Mouse (Mus musculus): ENCODE results near the gene Kmt5c. TPM values are rescaled to one million over a fixed set of nuclear protein-coding genes. Genes with fewer than 3 reads are reported as not detected.

Gene Kmt5c
- polyA plus RNA-seq (2017; shearing (Covaris generic)), result 10 to 100 TPM; 22.6 to 25.7 (median 24.9) TPM

DNA sequence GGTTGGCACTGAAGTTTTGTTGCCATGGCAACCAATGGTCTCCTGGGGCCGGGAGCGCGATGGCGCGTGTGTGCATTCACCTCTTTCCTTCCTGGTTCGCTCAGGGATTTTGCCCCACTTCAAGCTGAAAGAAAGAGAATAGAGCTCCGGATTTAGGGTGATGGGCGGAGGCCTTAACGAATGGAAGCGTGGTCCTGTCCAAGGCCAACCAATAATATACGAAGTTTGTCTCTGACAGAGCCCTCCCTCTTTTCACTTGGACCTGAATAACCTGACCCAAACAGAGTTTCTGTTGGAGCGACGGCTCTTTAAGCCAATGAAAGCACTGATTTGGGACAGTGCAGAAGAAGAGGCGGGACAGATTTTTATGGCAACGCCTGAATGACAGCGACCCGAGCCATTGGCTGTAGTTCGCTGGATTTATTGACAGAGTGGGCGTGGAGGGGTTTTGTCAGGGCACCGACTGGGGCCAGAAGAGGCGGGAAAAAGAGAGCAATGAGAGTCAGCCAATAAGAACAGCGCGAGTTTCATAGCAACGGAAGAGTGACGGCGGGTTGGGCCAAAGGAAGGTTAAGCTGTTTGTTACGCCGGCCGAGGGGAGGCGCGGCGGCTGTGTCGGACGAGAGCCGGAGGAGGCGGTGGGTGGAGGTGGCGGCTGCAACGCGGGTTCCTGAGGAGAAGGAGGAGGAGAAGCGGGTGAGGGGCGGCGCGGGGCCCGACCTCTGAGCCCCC, at the start of gene Kmt5c:
Kmt5c (plus strand) TSS at position 572 of the 732 bp plus-strand sequence.
- ATAC-seq, result peak; percentile 90

DNA sequence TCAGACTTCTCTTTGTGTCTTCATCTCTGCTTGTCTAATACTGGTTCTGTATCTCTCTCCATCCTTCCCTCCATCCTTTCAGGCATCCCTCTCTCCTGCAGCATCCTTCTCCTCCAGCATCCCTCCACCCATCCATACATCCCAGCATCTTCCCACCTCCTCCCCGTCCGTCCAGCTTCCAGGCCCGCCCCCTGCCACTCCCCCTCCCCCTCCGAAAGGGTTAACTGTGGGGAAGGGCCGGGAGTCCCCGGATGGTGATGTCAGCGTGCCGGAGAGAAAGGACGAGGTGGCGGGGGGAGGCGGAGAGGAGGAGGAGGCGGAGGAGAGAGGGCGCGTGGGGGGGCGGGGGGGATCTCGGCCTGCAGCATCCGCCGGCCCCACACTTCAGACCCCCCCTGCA, 49.5 kb upstream of the Kmt5c start, which contains the start of gene Brsk1:
Brsk1 (plus strand) TSS at position 218 of the 400 bp plus-strand sequence.
- ATAC-seq, result no peak

DNA sequence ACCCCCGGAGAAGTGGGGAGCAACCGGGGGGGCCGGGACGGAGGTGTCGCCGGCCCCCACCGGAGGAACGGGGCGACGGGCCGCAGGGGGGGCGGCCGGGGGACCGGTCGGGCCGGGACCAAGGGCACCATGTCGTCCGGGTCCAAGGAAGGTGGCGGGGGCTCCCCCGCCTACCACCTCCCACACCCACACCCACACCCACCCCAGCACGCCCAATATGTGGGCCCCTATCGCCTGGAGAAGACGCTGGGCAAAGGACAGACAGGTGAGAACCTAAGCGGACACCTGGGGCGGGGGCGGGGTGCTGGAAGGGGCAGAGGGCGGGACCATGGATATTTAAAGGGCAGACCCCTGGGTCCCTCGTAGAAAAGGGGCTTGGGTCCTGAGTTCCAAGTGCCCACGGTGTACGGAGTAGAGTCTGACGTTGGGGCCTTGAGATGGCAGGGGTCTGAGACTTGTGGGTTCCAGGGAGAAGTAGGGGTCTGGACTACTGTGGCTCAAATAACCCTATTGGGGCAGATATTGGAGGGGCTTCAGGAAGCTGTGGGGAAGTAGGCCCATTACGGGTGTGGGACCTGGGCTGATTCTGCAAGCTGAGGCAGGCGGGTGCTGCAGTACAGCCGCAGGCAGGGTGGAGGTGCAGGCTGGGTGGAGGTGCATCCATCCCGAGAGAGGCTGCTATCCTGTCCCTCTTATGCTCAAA, 48.8 kb upstream of the Kmt5c start:
- ATAC-seq, result no peak

DNA sequence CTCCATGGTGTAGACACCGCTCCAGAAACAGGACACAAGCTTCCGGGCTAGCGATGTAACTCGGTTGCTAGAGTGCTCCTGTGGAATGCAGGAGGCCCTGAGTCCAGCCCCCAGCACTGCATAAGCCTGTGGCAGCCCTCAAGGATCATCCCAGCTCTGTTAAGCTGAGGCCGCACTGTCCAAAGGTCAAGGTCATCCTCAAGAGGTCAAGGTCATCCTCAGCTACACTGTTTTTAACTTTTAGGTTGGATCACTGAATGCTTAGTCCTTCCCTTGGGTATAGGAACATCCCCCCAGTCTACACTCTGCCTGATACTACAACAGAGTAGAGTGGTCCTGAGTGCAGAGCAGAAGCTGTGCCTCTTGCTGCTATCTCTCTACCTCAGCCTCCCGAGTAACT, 46.9 kb upstream of the Kmt5c start:
- ATAC-seq, result no peak

DNA sequence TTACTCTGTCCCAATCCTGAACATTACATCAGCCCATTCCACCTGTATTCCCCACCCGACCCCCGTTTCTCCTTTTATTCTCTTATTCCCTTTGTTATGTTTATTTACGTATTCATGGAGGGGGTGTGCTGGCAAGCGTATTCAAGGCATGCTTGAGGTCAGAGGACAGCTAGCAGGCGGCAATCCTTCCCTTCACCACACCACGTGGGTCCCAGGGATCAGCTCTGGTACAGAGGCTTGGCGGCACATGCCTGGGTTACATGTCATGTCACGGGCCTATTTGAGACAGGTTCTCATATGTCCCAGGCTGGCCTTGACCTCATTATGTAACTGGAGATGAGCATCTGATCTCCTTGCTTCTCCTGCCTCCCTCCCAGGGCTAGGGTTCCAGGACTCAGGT, 37.6 kb upstream of the Kmt5c start:
- no peak for ATAC-seq

DNA sequence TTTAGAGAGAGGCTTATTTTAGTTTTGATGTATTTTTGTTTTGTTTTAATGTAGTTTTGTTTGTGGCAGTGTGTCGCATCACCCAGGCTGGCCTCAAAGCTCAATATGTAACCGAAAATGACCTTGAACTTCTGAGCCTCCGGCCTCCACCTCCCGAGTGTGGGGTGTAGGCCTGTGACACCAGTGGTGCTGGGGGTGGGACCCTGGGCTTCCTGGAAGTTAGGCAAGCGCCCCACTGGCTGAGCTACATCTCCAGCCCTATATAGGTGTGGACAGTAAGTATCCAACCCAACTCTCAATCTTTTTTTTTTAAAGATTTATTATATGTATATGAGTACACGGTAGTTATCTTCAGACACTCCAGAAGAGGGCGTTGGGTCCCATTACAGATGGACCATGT, 36.7 kb upstream of the Kmt5c start:
- ATAC-seq, result no peak

DNA sequence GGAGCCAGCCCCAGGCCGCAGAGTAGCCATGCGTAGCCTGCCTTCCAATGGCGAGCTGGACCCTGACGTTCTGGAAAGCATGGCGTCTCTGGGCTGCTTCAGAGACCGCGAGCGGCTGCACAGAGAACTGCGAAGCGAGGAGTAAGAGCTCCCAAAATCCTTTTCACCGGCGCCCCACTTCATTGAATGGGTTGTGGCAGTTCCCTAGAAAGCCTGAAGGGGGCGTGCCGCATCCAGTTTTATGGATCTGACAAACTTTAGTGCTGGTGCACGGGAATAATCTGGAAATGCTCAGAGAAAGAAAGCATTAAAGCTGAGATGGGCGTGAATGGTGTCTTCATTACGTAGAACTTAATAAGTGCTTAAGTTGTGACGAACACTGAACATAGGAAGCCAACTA, 34.8 kb upstream of the Kmt5c start:
- ATAC-seq, result no peak

DNA sequence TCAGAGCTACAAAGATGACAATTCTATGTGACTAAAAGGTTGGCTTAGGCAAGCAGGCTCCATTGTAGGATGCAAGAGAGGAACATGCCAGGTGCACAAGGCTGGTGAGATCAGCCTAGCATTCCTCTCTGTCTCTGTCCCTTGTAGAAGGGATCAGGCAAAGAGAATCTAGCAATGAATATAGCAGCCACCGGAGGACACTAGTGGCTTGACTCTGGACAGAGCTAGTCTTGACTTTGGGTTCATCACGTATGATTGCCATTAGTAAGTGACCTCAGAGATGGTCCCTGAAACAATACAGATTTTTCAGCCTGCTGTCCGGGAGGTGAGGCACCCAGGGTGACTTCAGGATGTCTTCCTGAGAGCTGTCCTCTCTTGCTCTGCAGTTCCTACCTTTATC, 27.3 kb upstream of the Kmt5c start:
- ATAC-seq, result no peak

DNA sequence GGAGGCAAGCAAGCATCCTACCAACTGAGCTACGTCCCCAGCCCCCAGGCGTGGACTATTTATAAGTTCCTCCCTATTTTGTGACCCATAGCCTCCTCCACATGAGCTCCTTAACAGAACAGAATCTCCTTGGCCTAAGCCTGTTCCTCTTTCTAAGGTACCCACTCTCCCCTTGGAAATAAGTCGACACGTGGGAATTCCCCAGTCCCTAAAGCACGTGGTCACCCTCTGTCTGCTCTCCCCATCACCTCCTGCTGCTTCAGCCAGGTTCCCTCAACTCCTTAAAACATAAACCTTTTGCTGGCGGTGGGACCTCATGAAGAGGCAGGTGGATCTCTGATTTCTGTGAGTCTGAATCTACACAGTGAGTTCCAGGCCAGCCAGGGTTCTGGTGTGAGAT, 23.0 kb upstream of the Kmt5c start:
- ATAC-seq, result no peak

DNA sequence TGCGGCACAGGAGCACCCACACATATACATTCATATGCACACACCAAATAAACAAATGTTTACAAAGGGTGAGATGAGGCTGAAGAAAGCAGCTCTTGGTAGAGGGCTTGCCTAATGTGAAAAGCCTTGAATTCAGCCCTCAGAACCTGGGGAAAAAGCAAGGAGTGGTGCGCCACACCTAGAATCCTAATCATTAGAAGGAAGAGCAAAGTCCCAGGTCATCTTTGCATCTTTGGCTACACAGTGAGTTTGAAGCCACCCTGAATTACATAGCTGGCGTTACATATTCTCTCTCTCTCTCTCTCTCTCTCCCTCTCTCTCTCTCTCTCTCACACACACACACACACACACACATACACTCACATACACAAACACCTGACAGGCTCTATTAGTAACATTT, 20.6 kb upstream of the Kmt5c start:
- no peak for ATAC-seq

DNA sequence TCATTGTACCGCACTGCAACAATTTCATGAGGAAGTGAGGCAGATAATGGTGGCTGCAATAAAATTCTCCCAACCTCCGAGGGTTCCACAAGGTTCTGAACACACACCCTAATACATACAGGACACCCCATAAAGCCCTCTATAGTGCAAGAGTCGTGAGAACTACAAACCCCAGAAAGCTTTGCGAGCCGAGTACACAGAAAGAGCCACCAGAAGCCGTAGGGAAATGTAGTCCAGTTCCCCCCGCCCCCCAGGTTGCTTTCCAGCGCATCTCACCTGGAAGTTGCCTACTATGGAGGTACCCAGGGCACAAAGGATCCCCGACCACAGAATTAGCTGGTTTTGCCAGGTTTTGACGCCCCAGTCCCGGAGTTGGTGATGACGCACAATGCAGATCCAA, 16.4 kb upstream of the Kmt5c start:
- ATAC-seq, result peak; percentile 69

DNA sequence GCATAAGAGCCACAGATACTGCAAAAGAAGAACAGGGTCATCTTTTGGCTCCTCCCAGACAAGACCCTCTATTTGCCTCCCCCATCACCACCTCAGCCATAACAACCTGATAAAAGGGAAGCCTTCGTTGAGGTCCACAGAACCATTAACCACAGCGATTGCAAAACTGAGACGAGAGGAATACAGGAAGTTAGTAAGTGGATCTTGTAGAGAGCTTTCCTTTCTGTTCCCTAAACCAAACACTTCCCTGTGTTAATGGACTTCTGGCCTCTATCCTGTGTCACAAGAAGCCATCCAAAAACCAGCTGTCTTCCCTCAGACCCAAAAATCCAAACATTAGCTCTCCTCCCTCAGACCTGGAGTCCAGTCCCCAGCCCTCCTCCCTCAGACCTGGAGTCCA, 15.6 kb upstream of the Kmt5c start:
- no peak for ATAC-seq

DNA sequence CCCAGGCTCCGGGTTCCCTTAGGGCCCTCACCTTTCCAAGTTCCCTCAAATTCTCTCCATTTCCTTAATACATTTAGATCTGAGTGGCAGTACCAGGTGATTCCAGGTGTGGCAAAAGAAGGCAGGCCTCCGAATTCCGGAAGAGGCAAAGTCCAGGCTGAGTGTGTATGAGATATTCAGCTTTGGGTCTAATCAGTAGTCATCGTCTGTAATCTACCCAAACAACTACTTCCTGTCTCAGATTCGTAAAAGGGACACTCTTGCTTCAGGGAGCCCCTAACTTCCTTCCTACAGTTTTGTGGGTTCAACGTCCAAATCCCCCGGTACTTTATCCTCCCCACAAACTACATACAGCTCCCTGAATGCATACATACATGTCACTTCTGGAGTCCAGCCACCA, 14.7 kb upstream of the Kmt5c start, which contains the start of gene Tmem150b:
Tmem150b (minus strand) TSS at position 81 of the 400 bp plus-strand sequence.
- ATAC-seq, result no peak

DNA sequence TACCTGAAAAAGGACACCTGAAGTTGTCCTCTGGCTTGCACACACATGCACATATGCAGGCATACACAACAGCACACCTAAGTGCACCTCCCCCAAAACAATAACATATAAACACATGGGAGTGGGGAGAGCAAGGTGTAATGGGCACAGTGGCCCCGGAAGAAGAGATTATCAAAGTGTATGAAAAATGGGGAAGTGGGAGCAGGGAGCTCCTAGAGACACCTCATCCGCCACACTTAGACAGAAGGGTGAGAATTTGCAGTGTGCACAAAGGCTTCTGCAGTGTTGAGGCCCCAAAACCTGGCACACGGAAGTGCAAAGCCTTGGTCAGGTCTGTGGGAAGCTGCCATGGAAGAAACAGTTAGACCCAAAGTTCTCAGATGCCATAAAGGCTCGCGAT, 8.8 kb upstream of the Kmt5c start:
- no peak for ATAC-seq

DNA sequence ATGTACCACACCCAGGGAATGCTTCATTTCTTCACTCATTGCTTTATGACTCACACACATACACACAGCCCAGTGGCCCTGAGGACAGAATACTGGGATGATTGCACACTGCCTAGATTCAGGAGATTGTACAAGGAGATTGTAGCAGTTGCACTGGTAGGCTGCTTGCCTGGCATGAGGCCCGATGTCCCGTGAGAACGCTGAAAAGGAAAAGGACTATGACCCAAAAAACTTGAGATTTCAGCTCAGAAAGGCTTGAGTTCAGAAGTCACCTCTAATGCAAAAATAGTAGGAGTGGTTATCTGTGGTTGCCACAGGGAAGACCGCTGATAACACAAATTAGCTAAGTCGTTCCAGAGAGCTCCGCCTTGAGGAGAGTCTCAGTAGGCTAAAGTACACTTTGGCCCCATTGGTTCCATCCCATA, 6.9 kb upstream of the Kmt5c start:
- no peak for ATAC-seq

DNA sequence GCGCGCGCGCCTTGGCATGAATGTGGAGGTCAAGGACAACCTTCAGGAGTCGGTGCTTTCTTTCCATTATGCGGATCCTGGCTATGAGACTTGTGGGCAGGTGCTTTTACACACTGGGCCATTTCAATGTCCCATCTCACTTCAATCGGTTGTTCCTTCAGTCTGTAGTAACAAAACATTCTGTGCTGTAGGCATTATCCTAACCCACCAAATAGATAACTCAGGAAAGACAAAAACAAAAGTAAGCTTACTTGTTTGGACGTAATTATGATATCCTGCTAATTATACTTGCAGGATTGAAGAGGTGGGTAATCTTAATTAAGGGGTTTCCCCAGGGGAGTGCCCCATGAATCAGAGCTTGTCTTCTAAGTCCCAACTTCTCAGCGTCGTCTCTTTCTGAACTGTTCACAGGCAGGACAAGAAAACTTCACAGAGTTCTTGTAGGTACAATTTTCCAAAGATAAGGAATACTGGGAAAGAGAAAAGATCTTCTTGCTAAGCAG, 823 bp upstream of the Kmt5c start:
- peak; percentile 19 for ATAC-seq

DNA sequence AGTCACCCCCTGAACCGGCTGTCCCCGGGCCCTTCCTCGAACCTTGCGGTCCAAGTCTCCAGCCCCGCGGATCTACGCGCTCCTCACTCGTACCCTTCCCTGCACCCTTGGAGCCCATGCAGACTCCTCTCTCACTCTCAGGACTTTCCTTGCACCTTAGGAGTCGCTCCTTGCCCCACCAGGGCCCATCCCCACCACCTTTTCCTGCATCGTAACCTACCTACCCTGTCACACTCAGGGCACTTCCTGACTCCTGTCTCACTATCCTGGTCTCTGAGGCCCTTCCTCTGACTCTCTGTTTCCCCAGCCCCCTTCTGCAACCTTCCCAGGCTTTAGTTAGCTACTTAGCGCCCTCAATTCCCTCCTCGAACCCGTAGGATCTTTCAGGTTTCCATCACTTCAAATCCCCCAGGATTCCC, 403 bp downstream of the Kmt5c start:
- ATAC-seq, result no peak

DNA sequence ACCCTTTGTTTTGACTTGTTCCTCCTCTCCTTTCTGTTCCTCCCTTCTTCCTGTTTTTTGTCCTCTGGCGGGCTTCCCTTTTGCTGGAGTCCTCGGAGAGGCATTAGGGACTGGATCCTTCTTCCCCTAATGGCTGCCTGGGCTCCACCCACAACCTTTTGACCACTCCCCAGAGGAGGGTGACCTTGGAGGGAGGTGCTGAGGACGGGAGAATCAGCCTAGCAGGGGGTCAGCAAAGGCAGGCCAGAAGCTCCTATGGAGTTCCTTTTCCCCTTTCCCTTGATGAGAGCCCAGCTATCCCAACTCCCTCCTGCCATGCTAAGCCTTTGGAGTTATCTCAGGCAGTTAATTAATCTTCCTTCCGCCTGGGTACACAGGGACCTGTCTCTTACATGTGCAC, 1.2 kb downstream of the Kmt5c start:
- no peak for ATAC-seq

DNA sequence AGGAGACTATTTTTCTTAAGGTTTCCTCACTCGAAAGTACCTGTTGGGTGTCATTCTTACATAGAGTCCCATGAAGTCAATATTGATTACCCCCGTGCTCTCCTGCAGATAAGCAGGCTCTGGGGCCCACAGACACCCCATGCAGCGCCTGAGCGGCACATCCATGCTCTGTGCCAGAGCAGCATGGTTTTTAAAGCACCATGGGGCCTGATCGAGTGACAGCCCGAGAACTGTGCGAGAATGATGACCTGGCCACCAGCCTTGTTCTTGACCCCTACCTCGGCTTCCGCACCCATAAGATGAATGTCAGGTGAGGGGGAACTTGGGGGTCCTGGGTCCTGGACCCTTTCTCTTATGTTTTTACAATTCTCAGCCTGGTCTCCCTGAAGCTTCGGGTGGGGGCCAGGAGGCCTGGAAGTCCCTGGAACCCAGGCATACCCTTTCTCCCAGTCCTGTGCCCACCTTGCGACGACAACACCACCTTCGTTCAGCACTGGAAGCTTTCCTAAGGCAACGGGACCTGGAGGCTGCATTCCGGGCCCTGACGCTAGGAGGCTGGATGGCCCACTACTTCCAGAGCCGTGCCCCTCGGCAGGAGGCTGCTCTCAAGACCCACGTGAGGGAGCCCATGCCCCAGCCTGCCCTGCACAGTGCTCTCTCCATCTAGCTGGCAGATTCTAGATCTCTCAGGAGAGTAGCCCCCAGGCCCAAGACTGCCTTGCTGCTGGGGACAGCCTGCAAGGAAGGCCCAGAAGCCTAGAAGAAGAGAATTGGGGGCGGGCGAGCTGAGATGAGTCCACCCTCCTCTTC, 2.0 kb downstream of the Kmt5c start:
- no peak for ATAC-seq

DNA sequence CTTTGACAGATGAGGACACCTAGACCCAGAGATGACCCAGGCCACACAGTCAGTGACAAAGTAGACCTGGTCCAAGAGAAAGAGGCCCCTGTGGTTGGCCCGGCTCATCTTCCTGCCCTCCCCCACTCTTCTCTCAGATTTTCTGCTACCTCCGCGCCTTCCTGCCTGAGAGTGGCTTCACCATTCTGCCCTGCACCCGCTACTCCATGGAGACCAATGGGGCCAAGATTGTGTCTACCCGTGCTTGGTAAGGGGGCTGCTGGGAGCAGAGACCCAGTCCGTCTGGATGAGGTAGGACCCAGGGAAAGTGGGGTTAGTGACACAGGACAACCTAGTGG, 2.5 kb downstream of the Kmt5c start:
- no peak for ATAC-seq

DNA sequence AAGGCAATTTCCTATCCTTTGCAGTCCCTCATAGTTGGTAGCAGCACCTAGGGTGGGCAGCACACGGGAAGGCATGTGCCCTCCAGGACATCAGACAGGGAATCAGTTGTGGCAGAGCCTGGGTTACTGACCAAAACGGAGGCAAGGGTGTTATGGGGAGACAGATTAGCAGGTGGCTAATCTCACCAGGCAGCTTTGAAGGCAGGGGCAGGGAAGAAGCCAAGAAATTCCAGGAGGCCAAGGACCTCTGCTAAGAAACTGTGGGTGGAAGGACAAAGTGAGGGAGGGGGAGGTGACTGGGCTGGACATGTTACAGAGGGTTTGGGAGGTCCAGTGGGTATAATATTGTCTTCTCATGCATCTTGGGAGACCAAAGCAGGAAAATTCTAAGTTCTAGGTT, 3.4 kb downstream of the Kmt5c start:
- ATAC-seq, result no peak

DNA sequence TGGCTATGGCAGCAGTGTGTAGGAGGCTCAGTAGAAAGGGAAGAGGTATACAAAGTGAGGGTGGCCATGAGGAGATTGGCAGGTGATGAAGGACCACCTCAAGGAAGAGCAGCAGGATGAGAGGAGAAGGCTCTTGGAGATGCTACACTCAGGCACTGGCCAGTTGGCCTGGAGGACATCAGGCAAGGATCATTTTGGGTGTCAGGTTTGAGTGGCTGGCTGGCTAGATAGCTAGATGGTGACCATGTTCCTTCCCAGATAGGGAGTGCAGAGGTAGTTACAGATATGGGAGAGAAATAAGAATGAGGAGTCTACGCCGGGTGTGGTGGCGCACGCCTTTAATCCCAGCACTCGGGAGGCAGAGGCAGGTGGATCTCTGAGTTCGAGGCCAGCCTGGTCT, 5.0 kb downstream of the Kmt5c start:
- no peak for ATAC-seq

DNA sequence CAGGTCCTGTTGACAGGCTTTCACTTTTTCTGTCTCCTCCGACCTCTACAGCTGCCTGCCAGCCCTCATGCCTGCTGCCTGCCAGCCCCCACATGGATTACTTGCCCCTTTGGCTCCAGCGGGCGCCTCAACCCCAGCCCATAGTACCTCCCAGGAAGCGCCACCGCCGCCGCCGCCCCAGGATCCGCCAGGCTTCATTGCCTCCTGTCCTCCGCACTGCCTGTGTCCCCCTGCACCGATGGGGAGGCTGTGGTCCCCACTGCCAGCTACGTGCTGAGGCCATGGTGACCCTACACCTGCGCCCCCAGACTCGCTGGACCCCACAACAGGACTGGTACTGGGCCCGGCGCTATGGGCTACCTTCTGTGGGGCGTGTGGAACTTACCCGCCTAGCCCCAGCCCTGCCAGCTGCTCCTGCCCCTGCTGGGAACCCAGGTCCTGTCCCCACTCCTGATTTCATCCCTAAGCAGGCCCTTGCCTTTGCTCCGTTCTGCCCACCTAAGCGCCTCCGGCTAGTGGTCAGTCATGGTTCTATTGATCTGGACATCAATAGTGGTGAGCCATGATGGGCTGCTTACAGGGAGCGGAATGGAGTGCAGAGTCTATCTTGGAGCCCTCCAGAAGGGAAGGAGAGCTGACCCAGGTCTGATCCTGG, 6.5 kb downstream of the Kmt5c start:
- ATAC-seq, result no peak

Measured in inflammation-experienced regulatory T-cells, adult 6 months (primary cell).